Mouse (Mus musculus) common myeloid progenitor, adult 5-6 weeks (primary cell): Measurements from ENCODE around the gene Pan3. TPM values are rescaled to one million over a fixed set of nuclear protein-coding genes. Genes with fewer than 3 reads are reported as not detected.
"Not testable (repeated sequence)": the region's sequence is repeated elsewhere in the genome, so short reads cannot be mapped to it uniquely, and the experiment has no call there.

Experiments used
- ATAC-seq: replicated peaks from 2 replicates; pipeline ENCODE4 v1.8.0; 2016; ENCODE audit warnings: low read depth, mild to moderate bottlenecking, moderate TSS enrichment, inconsistent platforms; ENCODE audit not compliant: poor library complexity, severe bottlenecking
- total RNA-seq: library from RNA; stranded (forward); fragments of 200-1000, 187-1606 nt; gene quantifications from 2 replicates; pipeline ENCODE4 v1.2.3, GENCODE M21; 2017

The Pan3 gene
- total RNA-seq, 1 experiment from 2014 or later = 240 TPM

DNA sequence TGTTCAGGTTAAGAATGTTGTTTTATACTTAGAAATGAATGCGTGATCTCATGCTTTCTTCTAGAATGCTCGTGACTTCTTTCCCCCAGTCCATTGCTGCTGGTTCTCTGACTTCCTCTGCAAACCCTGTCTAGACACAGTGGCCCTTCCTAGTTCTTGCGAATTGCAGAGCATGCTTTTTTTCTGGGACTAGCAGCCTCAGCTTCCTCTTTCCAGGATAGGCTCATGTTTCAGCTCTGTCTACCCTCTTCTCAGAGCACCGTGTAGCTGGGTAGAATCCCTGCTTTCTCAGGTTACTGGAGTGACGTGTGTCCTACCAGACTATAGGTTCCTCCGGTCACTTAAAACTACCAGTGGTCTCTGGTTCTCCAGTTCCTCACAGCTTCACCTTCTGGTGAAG is 112.3 kb downstream of the Pan3 start:
- ATAC-seq = peak; percentile 57

DNA sequence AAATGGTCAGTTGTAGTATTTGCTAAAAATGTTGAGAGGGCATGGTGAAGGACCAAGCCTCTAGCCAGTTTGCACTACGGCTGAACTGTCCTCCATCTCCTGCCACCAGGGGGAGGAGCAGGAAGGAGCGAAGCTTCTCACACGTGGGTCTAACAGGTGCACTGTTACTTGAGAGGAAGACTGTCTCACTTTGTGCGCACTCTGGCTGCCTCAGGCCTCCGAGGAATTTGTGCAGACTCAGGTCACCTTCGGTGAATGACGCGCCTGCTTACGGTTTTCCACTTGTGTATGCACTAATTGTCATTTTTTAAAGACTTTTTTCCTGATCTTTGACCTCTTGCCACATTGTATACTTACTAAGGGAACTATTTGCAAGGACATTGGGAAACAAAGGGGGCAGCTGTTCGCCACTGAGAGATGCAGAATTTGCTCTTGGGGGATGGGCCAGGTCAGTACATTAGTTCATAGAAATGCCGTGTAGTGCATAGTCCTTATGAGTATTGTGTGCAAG is 115.8 kb downstream of the Pan3 start:
- peak; percentile 59 for ATAC-seq

DNA sequence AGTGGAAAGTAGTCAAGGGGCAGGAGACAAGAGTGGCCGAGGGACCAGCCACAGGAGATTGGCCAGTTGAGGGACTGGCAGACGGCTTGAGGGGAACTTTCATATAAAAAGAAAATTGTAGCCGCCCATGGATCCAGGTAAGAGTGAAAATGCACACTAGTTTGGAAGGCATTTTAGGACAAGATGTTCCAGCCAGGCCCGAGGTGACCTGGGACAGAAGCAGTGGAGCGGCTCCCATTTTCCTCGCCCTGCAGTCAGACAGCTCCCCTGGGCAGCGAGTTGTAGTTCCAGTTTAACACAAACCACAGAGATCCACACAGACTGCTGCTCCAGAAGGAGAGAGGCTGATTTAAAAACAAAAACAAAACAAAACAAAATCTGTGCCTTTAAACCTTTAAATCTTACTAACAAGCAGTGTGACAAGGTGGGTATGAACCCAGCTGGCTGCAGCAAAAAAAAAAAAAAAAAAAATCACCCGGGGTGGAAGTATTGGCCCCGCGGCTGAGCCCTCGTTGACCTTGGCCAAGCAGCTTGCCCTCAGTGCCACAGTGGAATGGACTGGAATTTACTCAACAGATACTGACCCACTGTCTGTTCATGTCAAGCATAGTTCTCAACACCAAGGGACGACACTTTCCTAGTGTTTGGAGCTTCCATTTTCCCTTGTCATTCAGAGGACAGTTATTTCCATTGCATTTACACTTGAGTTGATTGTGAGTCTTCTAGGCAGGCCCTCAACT is 119.2 kb downstream of the Pan3 start:
- no peak for ATAC-seq

DNA sequence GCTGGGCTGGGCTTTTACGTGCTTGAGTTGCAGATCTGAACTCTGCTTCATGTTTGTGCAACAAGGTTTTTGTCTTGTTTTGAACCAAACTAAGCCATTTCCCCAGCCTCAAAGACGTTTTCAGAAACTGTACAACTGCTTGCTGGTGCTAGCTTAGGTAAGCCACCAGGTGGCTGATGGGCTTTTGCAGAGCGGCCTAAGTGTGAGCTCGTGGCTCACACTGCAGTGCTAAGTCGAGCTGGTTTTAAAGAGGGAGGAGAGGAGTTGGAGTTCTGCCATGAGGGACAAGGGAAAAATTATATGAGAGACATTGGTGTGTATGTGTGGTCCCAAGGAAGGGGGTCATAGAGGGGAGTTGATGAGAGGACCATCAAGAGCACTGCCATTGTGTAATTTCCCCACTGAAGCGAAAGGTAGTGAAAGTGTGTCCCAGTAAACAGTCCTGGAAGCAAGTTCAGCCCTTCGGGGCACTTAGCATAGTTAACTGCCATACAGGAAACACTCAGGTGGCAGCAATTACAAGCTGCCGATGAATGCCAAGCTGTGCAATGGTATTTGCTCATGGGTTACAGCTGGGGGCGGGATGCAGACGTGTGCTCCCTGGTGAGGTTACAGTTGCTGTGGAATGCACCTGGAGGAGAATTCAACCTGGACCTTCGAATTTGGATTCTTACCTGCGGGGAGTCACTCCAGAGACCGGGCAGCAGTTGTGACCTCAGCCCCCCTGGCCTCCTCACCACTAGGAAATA is 122.1 kb downstream of the Pan3 start:
- 0 out of 2 replicates have a peak, but pooled peaks have one; percentile 18 for ATAC-seq

DNA sequence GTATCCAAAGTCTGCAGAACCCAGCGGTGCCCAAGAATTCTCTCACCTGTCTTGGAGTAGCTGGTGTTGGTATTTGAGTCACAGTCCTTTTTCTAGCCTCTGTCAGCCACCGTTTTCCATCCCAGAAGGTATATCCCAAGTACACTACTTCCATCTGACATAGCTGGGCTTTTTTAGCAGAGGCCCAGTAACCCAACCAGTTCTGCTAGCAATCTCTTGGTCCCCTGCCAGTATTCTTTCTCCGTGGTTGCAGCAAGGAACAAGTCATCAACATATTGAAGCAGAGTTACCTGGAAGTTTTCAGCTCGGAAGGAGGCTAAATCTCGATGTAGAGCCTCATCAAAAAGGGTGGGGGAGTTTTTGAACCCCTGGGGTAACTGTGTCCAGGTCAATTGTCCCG is 127.7 kb downstream of the Pan3 start:
- not testable (repeated sequence) for ATAC-seq

DNA sequence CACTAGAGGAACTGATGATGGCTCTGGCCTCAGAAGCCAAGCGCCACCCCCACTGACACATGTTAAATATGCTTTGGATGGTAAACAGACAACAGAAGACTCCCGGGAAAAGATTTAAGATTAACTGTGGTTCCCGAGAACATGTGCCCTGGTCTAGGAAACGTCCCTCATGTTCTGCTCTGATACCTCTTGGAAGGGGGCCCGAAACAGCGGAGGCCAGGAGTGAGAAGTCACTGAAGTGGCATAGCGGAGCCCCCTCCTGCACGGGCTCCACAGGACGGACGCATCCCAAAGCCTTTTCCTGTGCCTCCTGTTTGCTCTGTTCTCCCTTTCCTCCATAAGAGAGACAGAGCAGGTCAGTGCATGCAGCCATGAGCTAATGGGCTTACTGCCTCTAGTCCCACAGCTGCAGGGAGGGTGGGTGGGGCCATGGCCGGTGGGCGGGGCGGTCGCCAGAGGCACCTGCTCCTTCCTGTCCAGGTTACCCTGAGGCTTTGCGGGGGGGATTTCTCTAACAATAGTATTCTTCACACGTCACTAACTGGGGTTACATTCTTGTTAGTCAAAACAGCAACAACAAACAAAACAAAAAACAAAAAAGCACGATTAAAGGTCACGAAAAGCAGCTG is 133.7 kb downstream of the Pan3 start:
- peak; percentile 53; the same call in 1 of the 2 replicates for ATAC-seq

DNA sequence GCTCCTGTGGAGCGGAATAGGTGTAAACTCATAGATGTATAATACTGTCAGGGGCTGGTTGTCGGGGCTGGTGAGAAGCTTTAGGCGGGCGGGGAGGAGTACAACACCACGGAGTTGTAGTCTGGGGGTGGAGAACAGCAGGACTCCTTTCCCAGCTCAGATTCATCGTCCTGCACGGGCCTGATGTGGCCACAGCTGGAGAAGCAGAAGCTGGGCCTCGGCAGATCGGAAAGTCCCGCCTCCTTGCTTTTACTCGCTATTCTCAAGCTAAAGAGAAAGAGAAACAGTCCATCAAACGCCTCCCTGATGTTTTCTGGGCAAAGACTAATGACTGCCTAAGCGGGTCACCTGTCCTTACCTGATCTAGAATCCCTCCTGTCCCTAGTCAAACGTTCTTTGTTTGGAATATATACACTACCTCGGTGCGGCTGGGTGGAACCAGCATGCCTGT is 134.2 kb downstream of the Pan3 start:
- peak; percentile 79 for ATAC-seq

DNA sequence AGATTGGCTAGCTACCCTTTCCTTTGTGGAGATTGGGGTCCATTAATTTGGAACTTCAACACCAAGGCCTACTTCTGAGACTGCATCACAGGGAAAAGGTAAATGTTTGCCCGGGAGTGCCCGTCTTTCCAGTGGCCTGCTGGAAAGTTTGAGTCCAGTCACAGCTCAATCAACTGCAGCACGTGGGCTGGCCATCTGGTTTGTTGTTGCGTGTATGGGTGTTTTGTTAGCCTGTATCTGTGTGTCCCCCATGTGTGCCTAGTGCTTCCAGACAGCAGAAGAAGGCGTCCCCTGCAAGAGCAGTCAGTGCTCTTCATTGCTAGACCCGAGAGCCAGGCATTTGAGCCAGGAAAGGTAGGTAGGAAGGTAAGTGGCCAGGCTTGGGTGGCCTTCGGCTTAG is 135.5 kb downstream of the Pan3 start:
- no peak for ATAC-seq

DNA sequence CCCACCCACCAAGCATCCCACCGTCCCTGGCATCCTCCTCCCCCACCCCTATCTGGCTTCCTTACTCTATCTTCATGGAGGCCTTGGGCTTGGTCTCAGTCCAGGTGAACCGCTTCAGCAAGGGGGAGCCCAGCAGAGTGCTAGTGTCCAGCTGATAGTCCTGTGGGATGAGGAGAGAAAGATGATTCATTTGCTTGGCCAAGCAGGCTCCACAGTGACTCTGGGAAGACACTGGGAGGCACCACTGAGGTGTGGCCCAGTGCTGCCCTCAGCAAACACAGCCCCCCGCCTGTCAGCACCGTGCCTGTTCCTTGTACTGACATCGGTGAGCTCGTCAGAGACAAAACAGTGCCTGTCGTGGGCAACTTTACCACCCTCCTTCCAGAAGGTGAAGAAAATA is 136.4 kb downstream of the Pan3 start:
- ATAC-seq = no peak

DNA sequence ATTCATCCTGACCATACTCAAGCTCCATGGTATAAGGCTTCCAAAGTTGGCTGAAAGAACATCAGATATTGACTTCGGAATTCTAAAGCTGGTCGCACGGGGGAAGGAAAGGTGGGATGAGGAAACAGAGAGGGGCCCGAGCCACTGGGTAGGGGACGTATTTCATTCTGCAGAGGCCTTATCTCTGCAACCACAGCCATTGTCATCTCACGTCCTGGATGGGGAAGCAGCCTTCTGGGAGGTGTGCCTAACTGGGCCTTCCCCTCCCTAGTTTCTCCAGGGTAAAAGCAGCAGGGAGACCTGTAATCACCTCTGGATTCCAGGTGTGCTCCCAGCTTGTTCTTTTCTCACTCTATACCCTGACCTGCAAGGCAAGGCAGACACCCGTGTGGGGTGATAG is 142.7 kb downstream of the Pan3 start:
- no peak for ATAC-seq

DNA sequence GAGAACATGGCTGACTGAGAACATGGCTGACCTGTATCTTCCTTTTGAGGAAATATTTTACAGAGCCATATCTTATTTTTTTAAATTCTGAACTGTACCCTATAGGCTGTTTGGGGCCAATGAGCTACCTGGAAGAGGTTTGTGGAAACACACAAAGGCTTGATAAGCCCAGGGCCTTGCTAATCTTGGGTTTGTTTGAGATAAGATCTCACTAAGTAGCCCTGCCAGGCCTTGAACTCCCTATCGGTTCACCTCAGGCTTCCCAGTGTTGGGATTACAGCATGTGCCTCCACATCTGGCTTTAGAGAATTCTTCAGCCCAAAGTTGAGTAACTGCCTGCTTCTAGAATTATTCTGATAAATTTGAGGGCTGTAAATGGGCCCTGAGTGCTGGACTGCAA is 143.6 kb downstream of the Pan3 start:
- ATAC-seq = no peak

DNA sequence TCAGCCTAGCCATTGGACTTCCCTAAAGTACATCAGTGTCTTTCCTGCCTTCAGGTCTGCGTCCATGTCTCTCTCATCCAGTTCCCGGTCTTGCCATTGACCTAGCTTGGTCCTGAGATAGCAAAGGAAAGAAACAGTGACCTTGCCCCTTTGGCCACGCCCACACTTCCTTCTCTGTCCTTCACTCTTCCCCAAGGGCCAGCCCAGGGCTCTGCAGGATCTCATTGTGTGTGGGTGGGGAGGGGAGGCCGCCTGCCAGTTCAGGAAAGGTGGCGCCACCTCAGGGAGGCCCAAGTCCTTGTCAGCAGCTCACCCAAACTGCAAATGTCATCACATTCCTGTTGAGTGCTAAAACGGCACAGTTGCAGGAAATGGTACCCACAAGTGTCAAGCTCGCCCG is 144.6 kb downstream of the Pan3 start:
- ATAC-seq = peak; percentile 93

DNA sequence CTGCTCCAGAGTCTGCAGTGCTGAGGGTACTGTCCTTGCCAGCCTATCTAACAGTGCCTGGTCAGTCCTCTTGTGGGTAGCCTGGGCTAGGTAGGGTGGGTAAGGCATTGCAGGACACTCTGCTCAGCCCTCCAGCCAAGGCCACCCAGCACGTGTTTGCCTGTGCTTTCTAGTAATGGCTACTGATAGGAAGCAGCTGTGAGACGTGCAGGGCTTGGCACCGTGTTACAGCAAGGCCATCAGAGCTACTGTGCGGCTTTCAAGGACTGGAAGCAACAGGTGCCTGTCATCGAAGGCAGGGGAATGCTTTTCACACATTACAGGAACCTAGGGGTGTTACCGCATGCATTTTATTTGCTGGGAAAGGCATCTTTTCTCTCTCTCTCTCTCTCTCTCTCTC is 147.0 kb downstream of the Pan3 start:
- no peak for ATAC-seq

DNA sequence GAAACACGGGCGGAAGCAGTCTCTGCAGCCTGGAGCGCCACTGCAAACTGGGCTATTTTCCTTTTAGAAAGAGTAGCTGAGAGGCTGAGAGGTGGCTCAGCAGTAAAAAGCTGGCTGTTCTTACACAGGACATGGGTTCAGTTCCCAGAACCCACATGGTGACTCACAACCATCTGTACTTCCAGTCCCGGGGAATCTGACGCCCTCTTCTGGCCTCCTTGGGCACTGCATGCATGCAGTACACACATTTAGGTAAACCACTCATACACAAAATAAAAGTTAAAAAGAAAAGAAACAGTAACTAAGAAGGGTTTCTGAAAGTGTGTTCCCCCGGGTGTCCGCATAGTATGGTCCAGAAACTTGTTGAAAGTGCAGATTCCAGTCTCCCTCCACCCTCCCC is 149.2 kb downstream of the Pan3 start:
- ATAC-seq = no peak

DNA sequence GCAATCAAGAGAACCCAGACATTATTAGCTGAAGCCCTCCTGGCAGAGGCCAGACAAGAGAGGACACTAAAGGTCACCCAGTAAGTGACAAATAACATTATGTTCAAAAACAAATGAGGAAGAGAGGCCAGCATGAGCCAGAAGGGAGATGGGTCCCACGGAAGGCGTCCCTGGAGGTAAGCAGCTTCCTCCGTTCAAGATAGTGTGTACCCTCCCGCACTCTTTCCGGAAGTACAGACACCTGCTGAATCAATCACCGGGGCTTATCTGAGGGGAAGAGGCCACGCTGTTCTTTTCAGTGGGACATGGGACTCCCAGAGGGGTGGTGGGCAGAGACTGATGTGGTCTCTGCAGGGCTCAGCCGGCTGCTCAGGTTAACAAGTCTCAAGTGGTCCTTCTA is 149.7 kb downstream of the Pan3 start:
- no peak for ATAC-seq

DNA sequence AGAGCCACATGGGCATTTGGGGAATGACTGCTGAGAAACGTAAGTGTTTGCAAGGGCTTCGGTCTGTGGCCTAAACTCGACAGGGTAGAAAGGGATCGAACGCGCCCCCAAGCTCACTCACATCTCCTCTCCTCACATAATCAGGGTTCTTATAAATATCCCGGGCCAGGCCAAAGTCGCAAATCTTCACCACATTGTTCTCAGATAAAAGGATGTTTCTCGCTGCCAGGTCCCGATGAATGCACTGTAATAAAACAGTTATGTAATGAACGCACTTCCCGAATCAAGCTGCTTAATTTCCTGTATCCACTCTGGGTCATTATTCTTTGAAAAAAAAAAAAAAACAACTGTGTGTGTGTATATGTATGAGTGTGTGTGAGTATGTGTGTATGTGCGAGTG is 150.2 kb downstream of the Pan3 start:
- ATAC-seq = no peak

DNA sequence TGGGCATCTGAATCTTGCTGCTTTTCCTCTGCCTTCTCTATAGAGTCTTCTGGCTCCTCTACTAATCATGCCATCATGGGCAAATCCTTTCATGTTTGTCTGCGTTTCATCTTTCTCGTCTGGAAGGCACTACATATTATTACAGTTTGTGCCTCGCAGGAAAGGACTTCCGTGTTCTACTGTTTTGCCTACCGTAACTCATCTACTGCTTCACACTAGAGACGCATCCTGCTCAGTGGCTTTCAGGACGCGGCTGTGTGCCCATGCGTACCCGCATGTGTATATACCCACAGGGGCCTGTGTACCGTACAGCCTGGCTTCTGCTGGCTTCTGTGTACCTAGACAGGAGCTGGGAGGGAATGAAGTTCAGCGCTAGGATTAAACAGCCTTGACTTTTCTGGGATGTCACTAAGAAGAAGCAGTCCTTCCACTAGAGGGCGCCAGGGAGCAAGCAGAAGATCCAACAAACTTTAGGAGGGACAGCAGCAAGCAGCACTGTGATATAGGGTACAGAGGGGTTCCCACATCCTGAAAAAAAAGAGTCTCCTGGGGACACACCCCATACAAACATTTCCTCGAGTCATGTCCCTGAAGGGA is 153.8 kb downstream of the Pan3 start:
- peak; percentile 89 for ATAC-seq

DNA sequence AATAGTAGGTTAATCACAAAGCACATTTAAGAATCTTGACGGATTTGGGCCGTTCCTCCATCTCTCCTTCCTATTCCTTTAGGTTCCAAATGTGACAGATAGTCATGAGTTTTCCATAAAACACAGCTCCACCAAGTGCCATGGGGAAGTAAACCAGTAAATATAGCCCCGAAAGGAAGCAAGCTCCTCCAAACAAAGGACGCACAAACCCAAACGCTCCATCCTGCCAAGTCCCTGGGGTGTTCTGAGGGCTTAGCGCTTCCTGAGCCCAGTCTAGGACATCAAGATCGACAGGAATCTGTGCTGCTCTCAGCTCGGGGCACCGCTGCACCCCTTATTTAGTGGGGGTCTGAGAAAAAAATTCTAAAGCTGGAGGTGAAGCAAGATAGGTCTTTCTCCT is 154.7 kb downstream of the Pan3 start:
- no peak for ATAC-seq

DNA sequence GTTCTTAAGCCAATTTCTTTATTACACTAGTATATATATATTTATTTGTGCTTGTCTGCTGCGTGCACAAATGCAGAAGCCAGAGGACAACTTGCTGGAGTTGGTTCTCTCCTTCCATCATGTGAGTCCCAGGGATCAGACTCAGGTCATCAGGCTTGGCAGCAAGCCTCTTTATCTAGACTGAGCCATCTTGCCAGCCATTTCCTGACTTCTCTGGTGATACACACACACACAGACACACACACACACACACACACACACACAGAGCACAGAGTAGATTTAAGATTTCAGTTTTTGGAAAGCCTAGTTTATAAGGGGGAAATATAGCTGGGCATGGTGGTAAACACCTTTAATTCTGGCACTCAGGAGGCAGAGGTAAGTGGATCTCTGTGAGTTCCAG is 155.1 kb downstream of the Pan3 start:
- ATAC-seq = no peak

DNA sequence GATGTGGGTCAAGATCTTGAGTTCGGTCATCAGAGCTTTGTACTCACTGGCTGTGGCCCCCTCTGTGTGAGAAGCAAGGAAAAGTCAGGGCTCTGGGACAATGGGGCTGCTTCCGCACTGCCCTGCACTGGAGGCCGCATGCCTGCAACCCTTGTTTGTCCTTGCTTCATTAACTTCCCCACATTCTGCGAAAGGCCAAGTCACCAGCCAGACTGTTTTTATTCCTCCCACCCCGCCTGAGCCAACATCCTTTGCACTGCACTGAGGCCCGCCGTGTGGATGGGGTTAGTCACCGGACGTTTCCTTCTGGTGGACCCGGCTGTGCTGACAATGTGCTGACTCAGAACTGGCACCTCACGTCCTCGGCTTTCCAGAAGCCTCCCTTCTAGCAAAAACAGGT is 159.9 kb downstream of the Pan3 start:
- peak; percentile 73 for ATAC-seq

DNA sequence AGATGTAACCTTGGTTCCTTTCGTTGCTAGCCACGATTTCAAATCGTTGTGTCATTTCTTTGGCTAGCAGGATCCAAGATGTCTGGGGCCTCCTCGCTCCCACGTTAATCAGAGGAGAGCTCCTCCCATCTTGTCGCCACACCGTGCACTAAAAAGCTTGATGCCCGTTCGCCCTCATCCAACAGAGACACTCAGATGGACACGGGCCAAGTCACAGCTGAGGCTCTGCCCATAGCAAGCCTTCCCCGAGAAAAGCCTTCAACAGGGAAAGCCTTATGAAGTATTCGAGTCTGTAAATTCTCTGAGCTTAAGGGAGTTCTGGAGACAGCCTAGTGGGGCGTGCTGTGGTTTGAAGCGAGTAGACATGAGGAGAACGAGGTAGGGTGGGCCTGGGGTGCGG is 167.9 kb downstream of the Pan3 start:
- ATAC-seq = no peak
